Mouse (Mus musculus) forebrain, embryonic 11.5 days (tissue): ENCODE results near the gene Npw. TPM values are rescaled to one million over a fixed set of nuclear protein-coding genes. Genes with fewer than 3 reads are reported as not detected.

Source experiments
- ATAC-seq: fragments of 200-750 bp; cut with Nextera tagmentation; replicated peaks from 2 replicates; pipeline ENCODE4 v1.8.0; 2017; ENCODE audit warnings: moderate TSS enrichment; ENCODE audit not compliant: low FRiP score
- DNase-seq: peaks from one replicate; pipeline ENCODE4 v3.0.0-alpha.2; 2017; ENCODE audit warnings: low spot score
- H3K27ac ChIP-seq: fragments of 300-500 bp; sonication (generic); 2 replicates; pipeline ENCODE4 v1.5.1; 2014; ENCODE audit warnings: low read depth, low read length
- H3K27me3 ChIP-seq: fragments of 300-500 bp; sonication (generic); 2 replicates; pipeline ENCODE4 v1.6.1; 2014; ENCODE audit warnings: mild to moderate bottlenecking, low read length, mixed read lengths; ENCODE audit not compliant: control insufficient read depth, insufficient read depth
- H3K36me3 ChIP-seq: fragments of 300-500 bp; sonication (generic); 2 replicates; pipeline ENCODE4 v1.6.1; 2014; ENCODE audit warnings: mild to moderate bottlenecking, low read length, moderate library complexity, mixed read lengths; ENCODE audit not compliant: control insufficient read depth, insufficient read depth
- H3K4me1 ChIP-seq: fragments of 300-500 bp; sonication (generic); replicated peaks from 2 replicates; pipeline ENCODE4 v1.6.1; 2014; ENCODE audit warnings: low read length, mixed read lengths; ENCODE audit not compliant: control insufficient read depth, insufficient read depth
- H3K4me2 ChIP-seq: fragments of 300-500 bp; sonication (generic); 2 replicates; pipeline ENCODE4 v1.6.1; 2014; ENCODE audit warnings: low read depth, mild to moderate bottlenecking, low read length, moderate library complexity, mixed read lengths; ENCODE audit not compliant: severe bottlenecking
- H3K4me3 ChIP-seq: fragments of 300-500 bp; sonication (generic); 2 replicates; pipeline ENCODE4 v1.5.1; 2014; ENCODE audit warnings: low read depth, low read length
- H3K9ac ChIP-seq: fragments of 300-500 bp; sonication (generic); 2 replicates; pipeline ENCODE4 v1.6.1; 2014; ENCODE audit warnings: low read length
- H3K9me3 ChIP-seq: fragments of 300-500 bp; sonication (generic); 2 replicates; pipeline ENCODE4 v1.6.1; 2016; ENCODE audit warnings: low read length, mixed read lengths; ENCODE audit not compliant: control insufficient read depth
- WGBS: fragments of 180-500 bp; shearing (Covaris S2); extraction: QIAGEN DNeasy Blood & Tissue Kit; methylation state at CpG from one replicate; pipeline ENCODE4 v1.1.7; 2014; 5-methylcytosine and 5-hydroxymethylcytosine counted together
- polyA plus RNA-seq: library from polyadenylated mRNA; unstranded; fragments of >200 nt; fragmentation: Nextera tagmentation; extraction: Ambion mirVana; gene quantifications from 2 replicates; pipeline ENCODE4 v1.2.1, GENCODE M21; 2014

The Npw gene
- polyA plus RNA-seq, 1 experiment from 2014 or later, result 0.32 TPM

GRCm38 (mm10) chr17:24632813-24633449 lies 25.3 kb downstream of the Npw start:
- 0 out of 2 replicates have a peak, but pooled peaks have one; percentile 5 for ATAC-seq
- H3K4me3 ChIP-seq, result peak overlapping the region; percentile 72
- DNase-seq, result no peak
- H3K9me3 ChIP-seq, result no peaks in the 10 kb centered on the region
- peak overlapping the region; percentile 81 for H3K4me2 ChIP-seq
- no peaks in the 10 kb centered on the region for H3K36me3 ChIP-seq
- peaks cover 15% of the 10 kb centered on the region; the same call in 1 of the 2 replicates for H3K4me1 ChIP-seq
- H3K27ac ChIP-seq, result 0 out of 2 replicates have a peak overlapping the region, but pooled peaks have one; percentile 5
- H3K9ac ChIP-seq, result peak overlapping the region; percentile 83
- 13% methylated on average over 22 of the region's 22 CpGs for WGBS
- no peaks in the 10 kb centered on the region for H3K27me3 ChIP-seq

DNA sequence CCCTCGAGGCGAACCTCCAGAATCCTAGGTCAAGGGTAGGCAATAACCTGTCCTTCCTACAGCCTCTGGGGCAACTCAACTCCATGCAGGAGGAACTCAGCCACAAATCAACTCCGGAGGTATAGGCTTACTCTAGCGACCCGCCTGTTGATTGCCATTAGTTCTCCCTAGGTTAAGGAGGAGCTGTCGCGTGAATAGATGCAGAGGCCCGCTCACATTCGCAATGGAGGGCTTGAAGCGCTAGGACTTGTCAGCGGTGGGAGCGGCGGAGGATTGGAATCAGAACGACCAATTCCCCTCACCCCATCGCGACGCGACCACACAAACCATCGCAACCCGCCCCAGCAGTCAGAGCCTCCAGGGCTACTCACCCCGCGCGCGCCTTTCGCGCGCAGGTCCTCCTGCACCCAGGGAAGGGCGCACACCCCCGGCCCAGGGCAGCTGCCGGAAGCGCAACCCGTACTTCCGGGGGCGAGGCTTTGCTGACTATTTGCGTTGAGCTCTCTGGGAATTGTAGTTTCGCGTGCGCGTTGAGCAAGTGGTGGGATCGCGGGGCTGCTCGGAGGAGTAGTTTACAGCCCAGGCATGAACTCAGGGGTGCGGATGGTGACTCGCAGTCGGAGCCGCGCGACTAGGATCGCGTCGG lies 26.0 kb downstream of the Npw start, which contains the start of the genes Tsc2 and Nthl1:
Gene Tsc2 (minus strand): TSS at position 464 of the 646 bp plus-strand sequence.
Gene Nthl1 (plus strand): TSS at position 514 of the 646 bp plus-strand sequence.
- Histone ChIP-seq H3K36me3 (no peaks in the 10 kb centered on the region), H3K4me3 (peak within 1 kb of the TSS; percentile 72), H3K9me3 (no peaks in the 10 kb centered on the region), H3K4me2 (peak within 1 kb of the TSS; percentile 81), H3K4me1 (peaks cover 15% of the 10 kb centered on the region; the same call in 1 of the 2 replicates), H3K27me3 (no peaks in the 10 kb centered on the region), H3K27ac (0 out of 2 replicates have a peak within 1 kb of the TSS, but pooled peaks have one; percentile 5), H3K9ac (peak within 1 kb of the TSS; percentile 83)
- 2% methylated on average over 51 of the region's 51 CpGs for WGBS
- DNase-seq, result peak; percentile 93
- peak; percentile 90 for ATAC-seq

- peaks cover 7% of the 10 kb centered on the region; the same call in 1 of the 2 replicates for H3K36me3 ChIP-seq
- no peaks in the 10 kb centered on the region for H3K9me3 ChIP-seq
- no peak for ATAC-seq
- H3K4me1 ChIP-seq, result peaks cover 15% of the 10 kb centered on the region; the same call in 1 of the 2 replicates
- no peak overlapping the region for H3K4me3 ChIP-seq
- no peak overlapping the region for H3K27ac ChIP-seq
- WGBS, result 91% methylated on average over 14 of the region's 14 CpGs
- no peak for DNase-seq
- H3K4me2 ChIP-seq, result no peak overlapping the region
- H3K27me3 ChIP-seq, result no peaks in the 10 kb centered on the region
- no peak overlapping the region for H3K9ac ChIP-seq
Measured at GRCm38 (mm10) chr17:24630072-24630471, 28.2 kb downstream of the Npw start.

DNA sequence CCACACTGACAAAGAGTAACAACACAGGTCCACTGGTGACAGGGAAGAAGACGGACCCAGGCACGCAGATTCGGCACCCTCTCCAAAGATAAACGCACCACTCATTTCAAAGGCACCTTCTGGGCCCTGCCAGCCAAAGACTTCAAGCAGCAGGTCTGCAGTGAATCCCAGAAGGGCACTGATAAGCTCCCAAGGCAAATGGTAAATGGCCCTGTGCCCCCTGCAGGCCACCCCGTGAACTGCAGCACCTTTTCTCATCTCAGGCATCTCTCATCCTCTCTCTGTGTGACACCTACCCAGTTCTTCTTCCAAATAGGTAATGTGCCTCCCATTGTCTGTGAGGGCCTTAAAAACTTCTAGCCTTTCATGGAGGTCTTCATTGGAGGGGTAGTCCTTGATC lies 29.6 kb downstream of the Npw start:
- Histone ChIP-seq H3K9ac (no peak overlapping the region), H3K9me3 (no peaks in the 10 kb centered on the region), H3K36me3 (peaks cover 10% of the 10 kb centered on the region; the same call in 1 of the 2 replicates), H3K27me3 (no peaks in the 10 kb centered on the region), H3K4me3 (no peak overlapping the region), H3K4me1 (peaks cover 13% of the 10 kb centered on the region; the same call in 1 of the 2 replicates), H3K4me2 (no peak overlapping the region), H3K27ac (no peak overlapping the region)
- WGBS, result 51% methylated on average over 5 of the region's 5 CpGs
- ATAC-seq, result no peak
- DNase-seq, result peak; percentile 87

GRCm38 (mm10) chr17:24625472-24625871 lies 32.8 kb downstream of the Npw start:
- no peak for DNase-seq
- Histone ChIP-seq H3K27ac (no peak overlapping the region), H3K4me1 (no peaks in the 10 kb centered on the region), H3K36me3 (peaks cover 16% of the 10 kb centered on the region; the same call in 1 of the 2 replicates), H3K4me3 (no peak overlapping the region), H3K27me3 (no peaks in the 10 kb centered on the region), H3K4me2 (no peak overlapping the region), H3K9ac (no peak overlapping the region), H3K9me3 (no peaks in the 10 kb centered on the region)
- WGBS, result 94% methylated on average over 8 of the region's 8 CpGs
- ATAC-seq, result no peak

DNA sequence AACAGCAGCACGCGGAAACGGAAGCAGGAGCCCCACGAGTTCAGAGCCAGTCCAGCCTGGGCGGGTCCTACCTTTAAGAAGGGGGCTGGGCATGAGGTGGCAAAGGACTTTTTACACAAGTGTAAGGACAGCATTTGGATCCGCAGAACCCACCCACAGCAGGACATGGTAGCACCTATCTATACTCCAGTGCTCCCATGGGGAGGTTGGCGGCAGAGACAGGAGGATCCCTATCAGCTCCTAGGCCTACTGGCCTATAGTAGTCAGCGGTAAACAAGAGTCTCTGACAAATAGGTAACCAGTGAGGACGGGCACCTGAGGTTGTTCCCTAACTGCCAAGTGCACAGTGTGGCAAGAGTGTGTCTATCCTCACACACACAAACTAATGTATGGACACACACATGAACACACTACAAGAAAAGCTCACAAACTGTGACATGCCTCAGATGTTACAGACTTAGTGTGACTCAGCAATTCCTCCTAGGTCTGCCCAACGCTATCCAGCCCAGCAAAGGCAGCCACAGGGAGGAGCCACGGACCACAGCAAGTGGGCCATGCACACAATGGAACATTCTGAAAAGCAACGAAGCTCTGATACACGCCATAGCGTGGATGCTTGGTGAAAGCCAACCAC lies 40.6 kb downstream of the Npw start:
- DNase-seq (no peak), ATAC-seq (no peak)
- Histone ChIP-seq H3K27me3 (no peaks in the 10 kb centered on the region), H3K4me2 (no peak overlapping the region), H3K4me1 (no peaks in the 10 kb centered on the region), H3K4me3 (no peak overlapping the region), H3K9ac (no peak overlapping the region), H3K36me3 (peaks cover 22% of the 10 kb centered on the region), H3K27ac (no peak overlapping the region), H3K9me3 (no peaks in the 10 kb centered on the region)
- WGBS, result 85% methylated on average over 14 of the region's 14 CpGs

DNA sequence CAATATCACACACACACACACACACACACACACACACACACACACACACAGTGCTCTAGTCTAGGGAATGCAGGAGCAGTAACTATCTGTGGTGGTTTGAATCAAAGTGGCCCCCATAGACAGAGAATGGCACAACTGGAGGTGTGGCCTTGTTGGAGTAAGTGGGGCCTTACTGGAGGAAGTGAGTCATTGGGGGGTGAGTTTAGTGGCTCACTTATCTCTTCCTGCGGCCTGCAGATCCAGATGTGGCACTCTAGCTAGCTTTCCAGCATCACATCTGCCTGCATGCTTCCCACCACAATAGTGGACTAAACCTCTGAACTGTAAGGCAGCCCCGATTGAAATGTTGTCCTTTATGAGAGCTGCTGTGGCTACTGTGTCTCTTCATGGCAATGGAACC lies 47.5 kb downstream of the Npw start:
- ATAC-seq (no peak), DNase-seq (no peak)
- Histone ChIP-seq H3K4me1 (no peaks in the 10 kb centered on the region), H3K9ac (no peak overlapping the region), H3K4me3 (no peak overlapping the region), H3K9me3 (no peaks in the 10 kb centered on the region), H3K27me3 (no peaks in the 10 kb centered on the region), H3K27ac (no peak overlapping the region), H3K4me2 (no peak overlapping the region), H3K36me3 (peaks cover 15% of the 10 kb centered on the region)
- WGBS, result 84% methylated on average over 2 of the region's 2 CpGs

DNA sequence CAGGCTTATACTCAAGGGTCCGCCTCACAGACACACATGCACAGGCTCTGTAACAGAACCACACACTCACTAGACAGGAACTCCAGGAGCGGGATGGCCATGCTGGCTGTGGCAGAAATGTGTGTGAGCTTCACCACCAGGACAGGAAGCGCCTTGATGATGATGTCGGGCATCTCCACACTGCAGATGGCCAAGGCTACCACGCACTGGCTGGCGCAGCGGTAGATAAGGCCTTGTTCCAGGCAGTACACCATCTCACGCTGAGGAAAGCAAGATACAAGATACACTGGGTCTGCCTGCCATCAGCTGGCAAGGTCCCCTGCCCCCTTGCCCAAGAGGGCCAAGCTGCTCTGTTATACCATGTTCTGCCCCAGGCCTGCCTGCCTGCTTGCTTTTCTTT lies 49.4 kb downstream of the Npw start:
- Histone ChIP-seq H3K4me3 (no peak overlapping the region), H3K27me3 (no peaks in the 10 kb centered on the region), H3K9ac (no peak overlapping the region), H3K27ac (no peak overlapping the region), H3K4me2 (no peak overlapping the region), H3K9me3 (no peaks in the 10 kb centered on the region), H3K36me3 (peaks cover 6% of the 10 kb centered on the region), H3K4me1 (no peaks in the 10 kb centered on the region)
- 95% methylated on average over 8 of the region's 8 CpGs for WGBS
- no peak for ATAC-seq
- DNase-seq, result no peak
